Mouse (Mus musculus): ENCODE data around the gene Il18rap. TPM values are rescaled to one million over a fixed set of nuclear protein-coding genes. Genes with fewer than 3 reads are reported as not detected.

The Il18rap gene
- polyA plus RNA-seq, 1 experiment from 2014 or later, result 0.18 TPM

GRCm38 (mm10) chr1:40473640-40474039 lies 41.5 kb upstream of the Il18rap start:
- Histone ChIP-seq H3K27ac (no peak overlapping the region), H3K27me3 (ENCODE audit: insufficient read depth, low read length) (no peaks in the 10 kb centered on the region), H3K4me3 (replicated peaks; ENCODE audit: low read depth, low read length) (no peak overlapping the region), H3K9me3 (replicated peaks; ENCODE audit: low read length) (no peaks in the 10 kb centered on the region), H3K4me1 (replicated peaks; ENCODE audit: insufficient read depth, low read length) (no peaks in the 10 kb centered on the region), H3K9ac (ENCODE audit: low read depth, low read length) (no peak overlapping the region), H3K36me3 (ENCODE audit: insufficient read depth, low read length) (no peaks in the 10 kb centered on the region), H3K4me2 (ENCODE audit: low read length) (no peak overlapping the region)
- DNase-seq (ENCODE audit: low spot score) (no peak), ATAC-seq (replicated peaks; ENCODE audit: low FRiP score, low read depth) (no peak)
- no peak for TF ChIP-seq CTCF (IDR thresholded peaks at IDR 0.05; ENCODE audit: low read depth)
- 76% methylated on average over 4 of the region's 4 CpGs for WGBS

GRCm38 (mm10) chr1:40474336-40474735 lies 40.8 kb upstream of the Il18rap start:
- Histone ChIP-seq H3K27ac (no peak overlapping the region), H3K4me2 (ENCODE audit: low read length) (no peak overlapping the region), H3K36me3 (ENCODE audit: insufficient read depth, low read length) (no peaks in the 10 kb centered on the region), H3K9me3 (replicated peaks; ENCODE audit: low read length) (no peaks in the 10 kb centered on the region), H3K4me3 (replicated peaks; ENCODE audit: low read depth, low read length) (no peak overlapping the region), H3K9ac (ENCODE audit: low read depth, low read length) (no peak overlapping the region), H3K27me3 (ENCODE audit: insufficient read depth, low read length) (no peaks in the 10 kb centered on the region), H3K4me1 (replicated peaks; ENCODE audit: insufficient read depth, low read length) (no peaks in the 10 kb centered on the region)
- ATAC-seq (replicated peaks; ENCODE audit: low FRiP score, low read depth), result no peak
- TF ChIP-seq CTCF (IDR thresholded peaks at IDR 0.05; ENCODE audit: low read depth), result no peak
- 83% methylated on average over 5 of the region's 5 CpGs for WGBS
- no peak for DNase-seq (ENCODE audit: low spot score)

GRCm38 (mm10) chr1:40475697-40476096 lies 39.5 kb upstream of the Il18rap start:
- no peak overlapping the region for H3K4me2 ChIP-seq (ENCODE audit: low read length)
- H3K27ac ChIP-seq, result no peak overlapping the region
- no peaks in the 10 kb centered on the region for H3K36me3 ChIP-seq (ENCODE audit: insufficient read depth, low read length)
- no peak for TF ChIP-seq CTCF (IDR thresholded peaks at IDR 0.05; ENCODE audit: low read depth)
- H3K4me1 ChIP-seq (replicated peaks; ENCODE audit: insufficient read depth, low read length), result no peaks in the 10 kb centered on the region
- H3K27me3 ChIP-seq (ENCODE audit: insufficient read depth, low read length), result no peaks in the 10 kb centered on the region
- H3K4me3 ChIP-seq (replicated peaks; ENCODE audit: low read depth, low read length), result no peak overlapping the region
- H3K9ac ChIP-seq (ENCODE audit: low read depth, low read length), result no peak overlapping the region
- ATAC-seq (replicated peaks; ENCODE audit: low FRiP score, low read depth) (no peak), DNase-seq (ENCODE audit: low spot score) (no peak)
- WGBS, result 59% methylated on average over 3 of the region's 3 CpGs
- no peaks in the 10 kb centered on the region for H3K9me3 ChIP-seq (replicated peaks; ENCODE audit: low read length)

- Histone ChIP-seq H3K9me3 (replicated peaks; ENCODE audit: low read length) (no peaks in the 10 kb centered on the region), H3K27ac (no peak overlapping the region), H3K9ac (ENCODE audit: low read depth, low read length) (no peak overlapping the region), H3K4me1 (replicated peaks; ENCODE audit: insufficient read depth, low read length) (no peaks in the 10 kb centered on the region), H3K36me3 (ENCODE audit: insufficient read depth, low read length) (no peaks in the 10 kb centered on the region), H3K4me3 (replicated peaks; ENCODE audit: low read depth, low read length) (no peak overlapping the region), H3K27me3 (ENCODE audit: insufficient read depth, low read length) (no peaks in the 10 kb centered on the region), H3K4me2 (ENCODE audit: low read length) (no peak overlapping the region)
- 56% methylated on average over 4 of the region's 4 CpGs for WGBS
- no peak for DNase-seq (ENCODE audit: low spot score)
- no peak for TF ChIP-seq CTCF (IDR thresholded peaks at IDR 0.05; ENCODE audit: low read depth)
- no peak for ATAC-seq (replicated peaks; ENCODE audit: low FRiP score, low read depth)
These were observed 38.4 kb upstream of the Il18rap start for GRCm38 (mm10) chr1:40476756-40477155.

- Histone ChIP-seq H3K9me3 (replicated peaks; ENCODE audit: low read length) (no peaks in the 10 kb centered on the region), H3K9ac (ENCODE audit: low read depth, low read length) (no peak overlapping the region), H3K27me3 (ENCODE audit: insufficient read depth, low read length) (no peaks in the 10 kb centered on the region), H3K4me2 (ENCODE audit: low read length) (no peak overlapping the region), H3K4me1 (replicated peaks; ENCODE audit: insufficient read depth, low read length) (no peaks in the 10 kb centered on the region), H3K36me3 (ENCODE audit: insufficient read depth, low read length) (no peaks in the 10 kb centered on the region), H3K27ac (no peak overlapping the region), H3K4me3 (replicated peaks; ENCODE audit: low read depth, low read length) (no peak overlapping the region)
- no peak for ATAC-seq (replicated peaks; ENCODE audit: low FRiP score, low read depth)
- no peak for DNase-seq (ENCODE audit: low spot score)
- TF ChIP-seq CTCF (IDR thresholded peaks at IDR 0.05; ENCODE audit: low read depth), result no peak
- WGBS, result 38% methylated on average over 6 of the region's 6 CpGs
These were observed 35.6 kb upstream of the Il18rap start for GRCm38 (mm10) chr1:40479505-40479923.

- Histone ChIP-seq H3K9me3 (replicated peaks; ENCODE audit: low read length) (no peaks in the 10 kb centered on the region), H3K4me3 (replicated peaks; ENCODE audit: low read depth, low read length) (no peak overlapping the region), H3K36me3 (ENCODE audit: insufficient read depth, low read length) (no peaks in the 10 kb centered on the region), H3K4me1 (replicated peaks; ENCODE audit: insufficient read depth, low read length) (no peaks in the 10 kb centered on the region), H3K4me2 (ENCODE audit: low read length) (no peak overlapping the region), H3K9ac (ENCODE audit: low read depth, low read length) (no peak overlapping the region), H3K27ac (no peak overlapping the region), H3K27me3 (ENCODE audit: insufficient read depth, low read length) (no peaks in the 10 kb centered on the region)
- TF ChIP-seq CTCF (IDR thresholded peaks at IDR 0.05; ENCODE audit: low read depth), result no peak
- ATAC-seq (replicated peaks; ENCODE audit: low FRiP score, low read depth), result no peak
- DNase-seq (ENCODE audit: low spot score), result no peak
- 88% methylated on average over 4 of the region's 4 CpGs for WGBS
These were observed 20.6 kb upstream of the Il18rap start for GRCm38 (mm10) chr1:40494594-40494993.

- Histone ChIP-seq H3K4me2 (ENCODE audit: low read length) (no peak overlapping the region), H3K9ac (ENCODE audit: low read depth, low read length) (no peak overlapping the region), H3K27ac (no peak overlapping the region), H3K4me3 (replicated peaks; ENCODE audit: low read depth, low read length) (no peak overlapping the region), H3K27me3 (ENCODE audit: insufficient read depth, low read length) (no peaks in the 10 kb centered on the region), H3K36me3 (ENCODE audit: insufficient read depth, low read length) (no peaks in the 10 kb centered on the region), H3K9me3 (replicated peaks; ENCODE audit: low read length) (no peaks in the 10 kb centered on the region), H3K4me1 (replicated peaks; ENCODE audit: insufficient read depth, low read length) (no peaks in the 10 kb centered on the region)
- no peak for TF ChIP-seq CTCF (IDR thresholded peaks at IDR 0.05; ENCODE audit: low read depth)
- DNase-seq (ENCODE audit: low spot score) (no peak), ATAC-seq (replicated peaks; ENCODE audit: low FRiP score, low read depth) (no peak)
- 81% methylated on average over 1 of the region's 1 CpGs for WGBS
These were observed 15.5 kb upstream of the Il18rap start for GRCm38 (mm10) chr1:40499708-40500107.
